Comparison of ENCODE assay signal across 8 mouse cellular contexts in genomic region chr8:80738046-80738387, GRCm38 (mm10). TPM values are rescaled to one million over a fixed set of nuclear protein-coding genes. Genes with fewer than 3 reads are reported as not detected.
DNase-seq lines count a peak whose midpoint lies in the region; ATAC-seq and TF ChIP-seq lines count a peak whose summit lies in the region.

No protein-coding gene starts in this region.

- no peak for ATAC-seq in intestine, embryonic 15.5 days
- no peak for ATAC-seq in midbrain, embryonic 15.5 days (replicated peaks)

- no peak for TF ChIP-seq POLR2A in MEL (IDR thresholded peaks at IDR 0.05; ENCODE audit: control insufficient read depth in 1 of 2, insufficient read depth in 1 of 2, low read depth in 1 of 2, low read length in 2 of 2, poor library complexity in 1 of 2)

- H3K27me3 ChIP-seq in MEL (ENCODE audit: control insufficient read depth in 1 of 2, insufficient read depth in 2 of 2, low read length in 2 of 2): no peaks in the 10 kb centered on the region
- H3K27me3 ChIP-seq in intestine, embryonic 15.5 days (replicated peaks): no peaks in the 10 kb centered on the region
- no peaks in the 10 kb centered on the region for H3K27me3 ChIP-seq in midbrain, embryonic 15.5 days (replicated peaks)

- H3K36me3 ChIP-seq in MEL (ENCODE audit: control insufficient read depth in 1 of 2, insufficient read depth in 2 of 2, low read length in 2 of 2): peaks cover 19 to 24% of the 10 kb centered on the region in 2 experiments
- peaks cover 4% of the 10 kb centered on the region; the same call in 1 of the 2 replicates for H3K36me3 ChIP-seq in intestine, embryonic 15.5 days
- 0 out of 2 replicates have a peak, but pooled peaks cover 8% of the 10 kb centered on the region for H3K36me3 ChIP-seq in midbrain, embryonic 15.5 days (replicated peaks)

- TF ChIP-seq RAD21 in MEL (IDR thresholded peaks at IDR 0.05; ENCODE audit: low read depth, low read length): no peak

- peak overlapping the region; percentile 97 for H3K9ac ChIP-seq in MEL (ENCODE audit: control insufficient read depth, low read depth, low read length, poor library complexity, severe bottlenecking)
- H3K9ac ChIP-seq in intestine, embryonic 15.5 days: peak overlapping the region; percentile 94
- peak overlapping the region; percentile 71 for H3K9ac ChIP-seq in midbrain, embryonic 15.5 days

- H3K4me3 ChIP-seq in gastrocnemius, adult 2 months: peak overlapping the region; percentile 95
- peak overlapping the region; percentile 96 to 99 for H3K4me3 ChIP-seq in MEL (ENCODE audit: control insufficient read depth in 1 of 2, insufficient read depth in 1 of 2, low read depth in 2 of 2, low read length in 2 of 2)
- H3K4me3 ChIP-seq in intestine, embryonic 15.5 days (replicated peaks): peak overlapping the region; percentile 94
- peak overlapping the region; percentile 63 for H3K4me3 ChIP-seq in midbrain, embryonic 15.5 days

- peak overlapping the region; percentile 72 for H3K4me2 ChIP-seq in intestine, embryonic 15.5 days (replicated peaks)
- peak overlapping the region; percentile 74 for H3K4me2 ChIP-seq in midbrain, embryonic 15.5 days

- peak overlapping the region; percentile 98 for H3K27ac ChIP-seq in gastrocnemius, adult 2 months
- H3K27ac ChIP-seq in MEL (ENCODE audit: control insufficient read depth, low read depth, low read length): peak overlapping the region; percentile 75
- H3K27ac ChIP-seq in intestine, embryonic 15.5 days: peak overlapping the region; percentile 99
- H3K27ac ChIP-seq in midbrain, embryonic 15.5 days: peak overlapping the region; percentile 93

- H3K4me1 ChIP-seq in MEL (ENCODE audit: control insufficient read depth in 1 of 2, insufficient read depth in 2 of 2, low read length in 2 of 2): peaks cover 0 to 4% of the 10 kb centered on the region in 2 experiments
- 0 out of 2 replicates have a peak, but pooled peaks cover 3% of the 10 kb centered on the region for H3K4me1 ChIP-seq in intestine, embryonic 15.5 days (replicated peaks)
- peaks cover 11% of the 10 kb centered on the region for H3K4me1 ChIP-seq in midbrain, embryonic 15.5 days

- H3K9me3 ChIP-seq in MEL (replicated peaks; ENCODE audit: insufficient read depth, low read length): no peaks in the 10 kb centered on the region
- no peaks in the 10 kb centered on the region for H3K9me3 ChIP-seq in intestine, embryonic 15.5 days
- H3K9me3 ChIP-seq in midbrain, embryonic 15.5 days: no peaks in the 10 kb centered on the region

- no peak for TF ChIP-seq EP300 in MEL (IDR thresholded peaks at IDR 0.05; ENCODE audit: low read depth in 1 of 2, low read length in 2 of 2)

- peak; percentile 62 for DNase-seq in gastrocnemius, adult 2 months
- DNase-seq in gastrocnemius, postnatal 4 days (ENCODE audit: low spot score in 2 of 2): no peak
- DNase-seq in MEL (ENCODE audit: low read depth, low spot score) (no peak), MN1 (ENCODE audit: low spot score) (no peak)
- DNase-seq in gastrocnemius, postnatal 10 days: peak; percentile 22
- DNase-seq in frontal cortex, postnatal 14 days (ENCODE audit: low spot score in 2 of 2): no peak

- H3K79me2 ChIP-seq in MEL (ENCODE audit: control insufficient read depth, insufficient read depth, low read length, poor library complexity): peaks cover 20% of the 10 kb centered on the region

- no peak for TF ChIP-seq CTCF in gastrocnemius, adult 2 months (IDR thresholded peaks at IDR 0.05)
- no peak for TF ChIP-seq CTCF in MEL (IDR thresholded peaks at IDR 0.05 in 2 of 3, conservative IDR thresholded peaks at IDR 0.05 in 1 of 3; ENCODE audit: control insufficient read depth in 1 of 3, insufficient read depth in 1 of 3, low read depth in 2 of 3, low read length in 3 of 3, poor library complexity in 1 of 3, severe bottlenecking in 1 of 3)

- 0% methylated on average over 5 of the region's 5 CpGs for WGBS in intestine, embryonic 15.5 days
- WGBS in midbrain, embryonic 15.5 days: 0% methylated on average over 5 of the region's 5 CpGs

- intact Hi-C loops in gastrocnemius, adult 2 months (cut with DNase I): no loop called here

TF ChIP-seq in MEL, 35 proteins besides CTCF, POLR2A, EP300 and RAD21:
- TF ChIP-seq TCF12 (IDR thresholded peaks at IDR 0.05; ENCODE audit: low read depth, low read length): no peak
- no peak for TF ChIP-seq E2F4 (IDR thresholded peaks at IDR 0.05; ENCODE audit: borderline replicate concordance, low read depth, low read length)
- TF ChIP-seq CHD1 (IDR thresholded peaks at IDR 0.05; ENCODE audit: low read depth, low read length): no peak
- TF ChIP-seq RCOR1 (IDR thresholded peaks at IDR 0.05; ENCODE audit: low read depth, low read length): no peak
- TF ChIP-seq USF1 (IDR thresholded peaks at IDR 0.05; ENCODE audit: low read depth, low read length): no peak
- no peak for TF ChIP-seq NELFE (IDR thresholded peaks at IDR 0.05; ENCODE audit: low read depth, low read length)
- TF ChIP-seq UBTF (IDR thresholded peaks at IDR 0.05; ENCODE audit: borderline replicate concordance, insufficient read depth, low read depth, low read length): no peak
- no peak for TF ChIP-seq NRF1 (IDR thresholded peaks at IDR 0.05; ENCODE audit: insufficient read depth, low read depth, low read length, poor library complexity, severe bottlenecking)

RNA-seq across cellular contexts. Expression of gene Smarca5, which starts 1.3 kb away (rescaled TPM):
- total RNA-seq in gastrocnemius, adult 2 months (2021): 10 to 100 TPM; 28.6 to 38.4 TPM
- total RNA-seq in gastrocnemius, postnatal 4 days (2021): 10 to 100 TPM; 43.1 to 49.3 TPM
- 89.1 and 99.2 TPM in 2 replicates for total RNA-seq in MEL (2012; rRNA removed)
- 100 to 1,000 TPM in 1 of 2 experiments, 10 to 100 TPM in 1; 59.0 to 140 TPM for polyA plus RNA-seq in MEL (2012; ENCODE audit: insufficient read depth in 1 of 2, insufficient read length in 2 of 2, low read depth in 1 of 2, low replicate concordance in 2 of 2, missing spikeins in 1 of 2)
- 10 to 100 TPM; 33.0 to 36.1 TPM for total RNA-seq in gastrocnemius, postnatal 10 days (2021)
- 66.8 and 80.9 TPM in 2 replicates for polyA plus RNA-seq in intestine, embryonic 15.5 days (2015; fragmentation: Nextera tagmentation; extraction: Ambion mirVana)
- 49.0 and 49.5 TPM in 2 replicates for polyA plus RNA-seq in midbrain, embryonic 15.5 days (2015; fragmentation: Nextera tagmentation; extraction: Ambion mirVana)

Comparison
In these comparisons a context has a peak if more than half of its experiments do, and no peak if none do; other contexts are left out.
1. DNase-seq: peak in gastrocnemius, adult 2 months (single experiment) and gastrocnemius, postnatal 10 days (single experiment); none in gastrocnemius, postnatal 4 days (0 of 2), MEL (single experiment), frontal cortex, postnatal 14 days (0 of 2) and MN1 (single experiment).
2. Peak in every context shown above with its lines, with median percentiles within 50 percentile points of each other: H3K27ac ChIP-seq, H3K4me3 ChIP-seq and H3K9ac ChIP-seq.